Mouse (Mus musculus) fibroblast of lung, adult 2 months (primary cell): ENCODE data around the gene Cpsf6.

Source experiments
- DNase-seq: peaks from one replicate; pipeline ENCODE4 v3.0.0-alpha.2; 2011; ENCODE audit warnings: low read depth

The Cpsf6 gene

DNA sequence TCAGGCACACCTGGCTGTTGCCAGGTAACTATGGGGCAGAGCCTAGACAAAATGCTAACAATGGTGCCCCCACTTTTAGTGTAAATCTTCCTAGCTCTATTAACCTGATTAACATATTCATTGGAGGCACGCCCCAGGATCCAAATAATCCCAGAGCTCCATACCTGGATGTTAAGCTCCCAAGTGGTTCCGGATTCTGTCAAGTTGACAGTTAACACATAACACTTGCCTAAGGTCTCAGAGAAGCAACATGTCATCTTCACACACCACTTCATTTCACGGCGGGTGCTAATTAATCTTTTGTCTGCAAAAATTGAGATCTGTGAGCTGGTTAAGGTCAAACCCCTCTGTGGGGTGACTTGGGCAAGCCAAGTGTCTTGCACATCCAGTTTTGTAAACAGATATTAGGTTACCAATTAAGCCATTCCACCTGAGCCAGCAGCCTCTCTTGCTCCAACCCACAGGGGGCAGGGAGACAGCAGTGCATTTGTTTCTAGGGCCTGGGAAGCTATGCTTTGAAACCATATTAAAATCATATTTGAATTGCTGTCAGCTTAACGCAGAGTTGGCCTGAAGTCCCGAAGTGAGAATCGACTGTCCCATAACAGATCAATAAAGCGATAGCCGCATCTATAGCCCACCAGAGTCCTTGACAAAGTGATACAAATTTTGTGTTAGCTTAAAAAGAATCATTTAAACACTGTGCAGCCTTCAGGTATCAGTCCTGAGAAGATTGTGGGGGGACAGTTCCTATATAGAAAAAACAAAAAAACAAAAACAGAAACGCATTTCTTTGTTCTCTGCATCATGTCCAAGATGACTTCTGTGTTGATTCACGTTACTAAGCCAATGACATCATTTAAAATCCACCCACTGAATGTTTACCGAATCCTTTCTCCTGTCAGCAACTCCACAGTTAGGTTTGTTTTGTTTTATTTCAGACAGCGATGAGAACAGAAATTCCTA is 34.0 kb upstream of the Cpsf6 start:
- DNase-seq = no peak

DNA sequence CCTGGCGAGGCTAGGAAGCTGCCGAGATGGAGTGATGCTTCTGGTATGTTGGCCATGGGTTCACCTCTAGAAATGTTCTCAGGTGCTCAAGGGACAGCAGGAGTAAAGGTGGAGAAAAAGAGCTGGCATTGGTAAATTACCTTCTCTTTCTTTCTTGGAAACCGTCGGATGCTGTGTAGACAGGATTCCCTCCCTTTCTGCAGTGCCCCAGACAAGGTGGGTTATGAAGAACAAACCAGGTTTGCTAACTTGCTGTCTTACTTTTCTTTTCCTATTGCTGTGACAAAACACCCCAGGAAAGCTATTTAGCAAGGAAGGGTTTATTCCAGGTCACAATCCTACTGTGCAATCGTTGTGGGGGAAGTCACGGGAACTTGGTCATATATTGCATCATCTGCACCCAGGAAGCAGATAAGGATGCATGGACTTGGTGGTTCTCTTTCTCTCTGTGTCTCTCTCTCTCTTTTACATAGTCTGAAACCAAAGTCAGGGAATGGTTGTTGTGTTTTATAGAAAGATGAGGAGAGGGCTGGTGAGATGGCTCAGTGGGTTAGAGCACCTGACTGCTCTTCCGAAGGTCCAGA is 32.8 kb upstream of the Cpsf6 start:
- DNase-seq = no peak

DNA sequence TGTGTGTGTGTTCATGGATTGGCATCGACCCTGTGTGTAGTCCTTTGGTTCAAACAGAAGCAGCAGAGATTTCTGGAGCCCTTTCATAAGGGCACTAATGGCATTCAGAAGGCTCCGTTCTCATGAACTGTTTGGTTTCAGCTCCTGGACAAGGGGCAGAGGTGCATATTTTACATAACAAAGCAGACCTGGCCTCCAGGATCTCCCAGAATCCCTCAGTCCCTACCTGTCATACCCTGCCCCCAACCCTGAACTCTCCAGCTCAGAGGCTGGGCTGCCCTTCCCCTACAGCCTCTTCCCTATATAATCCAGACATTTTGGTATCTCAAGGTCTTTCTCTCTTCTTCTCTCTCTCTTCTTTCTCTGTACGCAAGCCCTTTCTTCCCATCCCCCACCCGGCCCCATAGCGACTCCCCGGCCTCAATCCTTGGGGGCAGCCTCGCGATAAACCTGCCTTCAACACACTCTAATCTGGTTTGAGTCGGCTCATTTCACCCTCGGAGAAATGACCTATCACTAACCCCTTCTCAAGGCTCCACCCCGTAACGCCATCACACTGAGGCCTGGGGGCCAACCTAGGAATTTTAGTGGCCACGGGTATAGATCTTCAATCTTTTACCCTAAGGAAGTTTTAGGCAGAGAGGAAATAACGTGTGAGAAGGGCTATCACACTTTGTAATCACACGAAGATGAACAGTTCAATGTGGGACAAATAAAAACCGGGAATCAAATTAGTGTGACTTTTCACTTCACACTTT is 32.1 kb upstream of the Cpsf6 start:
- no peak for DNase-seq

DNA sequence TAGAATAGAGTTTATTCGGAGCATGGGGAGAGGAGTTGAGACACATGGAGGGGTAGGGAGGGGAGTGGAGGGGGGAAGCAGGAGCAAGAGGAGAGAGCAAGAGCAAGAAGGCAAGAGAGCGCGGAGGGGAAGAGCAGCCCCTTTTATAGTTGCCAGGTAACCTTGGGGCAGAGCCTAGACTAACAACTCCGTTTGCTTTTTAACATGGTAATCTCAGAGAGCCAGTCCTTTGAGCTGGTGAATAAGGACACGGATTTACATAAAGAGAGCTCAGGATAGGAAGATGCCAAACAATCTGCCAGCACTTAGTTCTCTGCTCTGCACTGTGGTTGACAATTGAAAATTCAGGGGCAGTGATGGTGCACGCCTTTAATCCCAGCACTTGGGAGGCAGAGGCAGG is 31.3 kb upstream of the Cpsf6 start:
- DNase-seq = no peak

DNA sequence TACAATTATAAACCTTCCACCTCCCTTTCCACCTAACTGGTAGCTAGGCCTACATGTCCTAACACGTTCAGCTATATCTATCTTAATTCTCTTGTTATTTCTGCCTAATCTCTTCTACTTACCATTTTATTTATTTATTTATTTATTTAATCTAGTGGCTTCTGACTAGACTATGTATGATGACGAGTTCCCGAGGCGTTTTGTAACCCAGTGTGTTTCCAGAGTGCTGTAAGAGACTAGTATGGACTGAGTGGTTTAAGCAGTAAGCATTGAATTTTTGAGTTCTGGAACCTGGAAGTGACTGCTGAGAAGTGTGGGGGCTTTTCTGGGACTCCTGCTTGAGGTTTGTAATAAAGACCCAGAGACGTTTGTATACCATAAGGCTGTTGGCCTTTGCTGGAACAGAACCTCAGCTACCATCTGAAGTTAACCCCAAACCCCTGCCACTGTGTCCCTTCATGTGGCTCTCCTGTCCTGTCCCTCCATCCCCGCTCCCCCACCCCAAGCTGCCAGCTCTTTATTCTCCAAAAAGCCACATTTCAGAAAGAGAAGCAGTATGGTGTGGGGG is 30.8 kb upstream of the Cpsf6 start:
- DNase-seq = no peak

DNA sequence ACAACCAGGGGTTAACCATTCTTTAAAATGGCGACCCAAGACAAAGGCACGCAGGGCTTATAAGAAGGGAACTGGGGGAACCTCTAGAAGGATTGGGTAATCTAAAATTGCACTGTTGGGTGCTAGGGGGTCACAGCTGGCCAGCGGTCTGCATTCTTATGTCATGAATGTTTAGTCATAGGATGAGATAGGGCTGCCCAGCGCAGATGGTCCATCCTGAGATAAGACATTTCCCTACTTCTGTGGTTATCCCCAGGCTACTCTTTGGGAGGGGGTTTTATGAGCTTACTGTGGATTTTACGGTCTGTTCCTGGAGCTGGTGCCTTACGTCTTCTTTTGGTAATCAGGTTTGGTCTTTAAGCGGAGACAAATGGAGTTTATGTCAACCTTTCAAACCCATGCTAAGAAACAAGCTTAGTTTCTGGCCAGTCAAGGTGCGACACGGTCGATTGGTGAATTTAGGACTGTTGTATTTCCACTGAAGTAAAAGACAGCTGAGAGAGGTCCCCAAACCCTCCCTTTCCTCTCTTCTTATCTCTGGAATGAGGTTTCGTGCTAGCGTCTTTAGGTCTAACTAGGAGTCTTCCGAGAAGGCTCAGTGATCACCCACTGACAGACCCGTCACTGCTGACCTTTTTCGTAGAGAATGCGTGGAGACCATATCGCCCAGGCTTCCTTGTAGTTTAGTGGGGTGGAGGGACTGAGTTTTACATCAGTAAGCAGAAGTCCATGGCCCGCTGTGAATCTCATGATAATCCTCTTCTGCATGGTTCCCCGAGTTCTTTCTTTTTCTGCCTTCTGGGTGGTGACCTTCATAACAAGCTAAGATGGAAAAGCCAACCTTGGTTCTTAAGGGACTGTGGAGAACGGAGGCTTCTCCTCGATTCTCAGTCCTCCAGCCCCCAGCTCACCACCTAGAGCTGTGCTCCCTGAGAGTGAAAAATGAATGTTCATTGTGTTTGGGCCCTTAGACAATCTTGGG is 29.8 kb upstream of the Cpsf6 start:
- no peak for DNase-seq

DNA sequence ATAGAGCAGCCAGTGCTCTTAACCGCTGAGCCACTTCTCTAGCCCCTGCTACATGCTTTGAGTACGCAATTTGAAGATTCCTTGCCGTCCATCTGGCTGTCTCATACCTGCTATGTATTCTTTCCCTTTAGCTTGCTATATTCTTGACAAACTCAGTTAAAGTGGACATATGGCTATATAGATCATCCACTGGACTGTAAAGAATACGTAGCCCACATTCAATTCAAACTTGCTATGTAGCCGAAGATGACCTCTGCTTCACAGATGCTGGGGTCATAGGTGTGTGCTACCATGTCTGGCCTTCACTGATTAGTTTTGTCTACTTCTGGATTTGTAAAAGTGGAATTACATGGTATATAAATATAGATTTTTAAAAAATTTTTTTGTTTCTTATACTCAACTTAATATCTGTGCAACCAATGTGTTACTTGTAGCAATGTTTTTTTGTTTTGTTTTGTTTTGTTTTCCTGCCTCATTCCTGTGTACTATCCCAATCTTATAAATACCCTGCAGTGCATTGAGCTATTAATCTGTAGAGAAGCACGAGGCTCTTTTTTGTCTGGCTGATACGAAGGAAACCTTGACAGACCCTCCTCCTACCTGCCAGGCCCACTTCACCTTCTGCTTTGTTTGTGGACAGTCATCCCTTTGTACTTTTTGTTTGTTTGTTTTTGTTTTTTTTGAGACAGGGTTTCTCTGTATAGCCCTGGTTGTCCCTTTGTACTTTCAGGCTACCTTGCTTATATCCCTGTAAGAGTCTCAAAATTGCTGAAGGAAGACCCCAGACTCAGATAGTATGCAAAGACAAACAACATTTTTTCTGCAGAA is 28.9 kb upstream of the Cpsf6 start:
- DNase-seq = no peak

DNA sequence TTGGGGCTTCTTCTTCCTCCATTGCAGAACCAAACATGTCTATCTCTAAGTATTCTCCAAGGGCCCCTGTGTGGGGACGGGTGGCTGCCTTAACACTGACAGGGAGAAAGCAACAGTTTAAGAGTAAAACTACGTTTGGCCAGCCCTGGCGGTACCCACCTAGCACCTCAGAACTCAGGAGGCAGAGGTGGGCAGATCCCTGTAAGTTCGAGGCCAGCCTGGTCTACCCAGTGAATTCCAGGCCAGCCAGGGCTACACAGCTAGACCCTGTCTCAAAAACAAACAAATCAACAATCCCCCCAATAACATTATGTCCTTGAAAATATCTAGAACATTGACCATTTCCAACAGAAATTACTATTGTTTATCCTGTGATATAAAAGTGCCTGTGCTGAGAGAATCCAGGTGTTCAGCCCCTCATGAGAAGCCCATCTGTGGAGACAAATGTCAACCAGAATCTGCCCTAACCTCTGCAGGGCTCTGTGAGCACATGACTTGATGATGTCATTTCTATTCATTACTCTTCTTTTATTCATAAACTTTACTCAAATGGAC is 28.0 kb upstream of the Cpsf6 start:
- no peak for DNase-seq

DNA sequence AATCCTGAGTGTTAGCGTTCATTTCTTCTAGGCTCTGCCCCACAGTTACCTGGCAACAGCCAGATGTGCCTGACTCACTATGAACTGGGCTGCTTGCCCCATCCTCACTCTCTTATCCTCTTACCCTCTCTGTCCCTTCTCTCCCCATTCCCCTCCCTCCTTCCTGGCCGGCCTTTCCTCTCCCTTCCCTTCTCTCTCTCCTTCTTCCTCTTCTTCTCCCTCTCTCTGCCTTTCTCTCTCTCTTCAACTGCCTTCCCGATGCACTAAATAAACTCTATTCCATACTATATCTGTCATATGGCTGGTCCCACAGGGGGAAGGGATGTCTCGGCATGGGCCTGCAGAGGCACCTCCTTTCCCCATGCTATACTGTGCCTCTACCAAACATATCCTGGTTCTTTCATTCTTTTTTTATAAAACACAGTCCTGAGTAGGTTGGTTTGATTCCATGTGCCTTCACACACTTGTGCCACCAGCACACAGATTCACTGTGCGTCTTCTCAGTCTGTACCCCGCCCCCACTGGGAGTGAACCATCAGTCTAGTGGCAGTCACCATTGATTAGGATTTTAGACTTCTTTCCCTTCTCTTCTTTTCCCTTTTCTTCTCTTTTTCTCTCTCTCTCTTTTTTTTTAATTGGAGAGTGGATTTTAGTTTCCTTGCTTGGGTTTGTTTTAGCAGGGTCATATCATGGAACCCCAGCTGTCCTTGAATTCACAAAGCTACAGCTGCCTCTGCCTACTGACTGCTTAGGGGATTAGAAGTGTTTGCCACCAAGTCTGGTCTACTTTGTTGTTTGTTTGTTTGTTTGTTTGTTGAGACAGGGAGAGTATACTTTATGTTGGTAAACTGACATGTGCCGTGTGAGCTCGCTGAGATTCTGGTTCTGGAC is 27.3 kb upstream of the Cpsf6 start:
- no peak for DNase-seq

DNA sequence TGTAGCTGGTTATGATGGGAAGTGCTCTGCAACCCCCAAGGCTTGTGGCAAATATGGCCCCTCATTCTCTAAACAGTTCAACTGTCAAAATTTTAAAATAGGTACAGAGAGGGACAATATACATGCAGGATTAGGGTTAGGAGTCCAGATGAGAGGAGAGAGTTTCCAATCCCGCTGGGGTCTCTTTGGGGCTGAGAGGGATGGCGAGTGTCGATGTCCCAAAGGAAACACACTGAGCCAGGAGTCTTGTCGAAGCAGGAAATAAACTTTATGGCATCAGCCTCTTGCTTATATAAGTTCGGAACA is 26.4 kb upstream of the Cpsf6 start:
- DNase-seq = no peak

DNA sequence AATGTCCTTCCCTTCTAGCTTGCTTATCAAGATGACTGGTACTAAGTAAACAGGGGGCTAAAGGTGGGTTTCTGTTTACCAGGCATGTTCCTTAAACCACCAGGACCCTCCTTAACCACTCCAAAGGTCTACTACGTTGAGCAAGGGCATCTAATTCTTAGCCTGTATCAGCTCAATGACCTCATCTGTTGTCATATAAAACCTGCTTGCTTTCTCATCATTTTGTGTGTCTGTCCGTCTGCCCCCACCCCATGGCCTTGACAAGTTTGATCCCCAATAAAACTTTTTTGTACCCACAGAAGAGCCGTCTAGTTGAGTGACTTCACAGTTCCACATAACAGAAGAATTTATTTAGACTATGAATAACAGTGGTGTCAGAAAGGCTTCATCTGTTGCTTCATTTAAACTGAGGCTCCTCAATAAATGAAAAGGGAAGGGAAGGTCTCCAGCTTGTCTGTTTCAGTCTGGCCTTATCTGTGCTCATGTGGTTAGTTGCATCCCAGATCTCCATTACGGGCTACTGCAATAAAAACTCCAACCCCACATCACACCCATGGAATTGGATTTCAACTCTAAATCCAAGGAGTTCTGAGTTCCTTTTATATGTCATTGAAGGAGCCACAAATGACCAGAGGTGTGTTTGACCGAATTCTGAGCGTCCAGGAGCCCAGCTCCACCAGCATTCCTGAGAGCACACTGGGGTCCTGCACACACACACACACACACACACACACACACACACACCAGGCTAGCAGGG is 25.9 kb upstream of the Cpsf6 start:
- no peak for DNase-seq

DNA sequence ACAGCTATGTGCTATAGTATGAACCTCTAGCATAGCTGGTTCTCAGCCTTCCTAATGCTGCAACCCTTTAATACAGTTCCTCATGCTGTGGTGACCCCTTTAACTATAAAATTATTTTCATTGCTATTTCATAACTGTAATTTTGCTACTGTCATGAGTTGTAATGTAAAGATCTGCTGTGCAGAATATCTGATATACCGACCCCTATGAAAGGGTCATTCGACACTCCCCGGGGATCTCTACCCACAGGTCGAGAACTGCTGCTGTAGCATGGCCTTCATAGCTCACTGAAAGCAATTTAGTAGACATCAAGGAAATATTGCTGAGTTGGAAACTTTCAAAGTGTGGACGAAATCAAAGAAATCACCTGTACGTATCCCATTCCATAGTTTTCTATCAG is 24.6 kb upstream of the Cpsf6 start:
- DNase-seq = no peak

DNA sequence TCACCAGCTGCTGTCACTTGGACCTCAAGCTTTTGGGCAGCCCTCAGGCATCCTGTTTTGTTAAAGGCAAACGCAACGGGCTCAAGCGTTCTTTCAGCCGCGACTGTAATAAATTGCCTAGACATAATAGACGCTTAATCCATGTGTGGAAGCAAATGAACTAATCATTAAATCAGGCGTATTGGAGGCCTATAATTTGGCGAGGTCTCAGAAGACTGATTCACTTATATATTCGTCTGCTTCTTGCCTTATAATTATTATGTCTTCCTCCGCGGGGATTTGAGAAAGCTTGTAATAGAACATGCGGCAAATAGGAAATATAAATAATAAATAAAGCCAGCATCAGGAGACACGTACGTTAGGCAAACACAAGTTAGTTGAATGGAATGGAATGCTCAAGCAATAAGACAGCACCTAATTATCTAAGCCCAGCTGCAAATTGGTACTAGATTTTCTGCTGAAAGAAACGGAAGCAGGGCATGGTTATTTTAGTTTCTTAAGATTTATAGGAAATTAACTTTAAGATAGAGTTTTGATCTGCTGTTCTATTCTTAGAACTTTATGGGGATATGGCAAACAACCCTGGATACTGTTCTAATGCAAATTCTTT is 23.6 kb upstream of the Cpsf6 start:
- no peak for DNase-seq

DNA sequence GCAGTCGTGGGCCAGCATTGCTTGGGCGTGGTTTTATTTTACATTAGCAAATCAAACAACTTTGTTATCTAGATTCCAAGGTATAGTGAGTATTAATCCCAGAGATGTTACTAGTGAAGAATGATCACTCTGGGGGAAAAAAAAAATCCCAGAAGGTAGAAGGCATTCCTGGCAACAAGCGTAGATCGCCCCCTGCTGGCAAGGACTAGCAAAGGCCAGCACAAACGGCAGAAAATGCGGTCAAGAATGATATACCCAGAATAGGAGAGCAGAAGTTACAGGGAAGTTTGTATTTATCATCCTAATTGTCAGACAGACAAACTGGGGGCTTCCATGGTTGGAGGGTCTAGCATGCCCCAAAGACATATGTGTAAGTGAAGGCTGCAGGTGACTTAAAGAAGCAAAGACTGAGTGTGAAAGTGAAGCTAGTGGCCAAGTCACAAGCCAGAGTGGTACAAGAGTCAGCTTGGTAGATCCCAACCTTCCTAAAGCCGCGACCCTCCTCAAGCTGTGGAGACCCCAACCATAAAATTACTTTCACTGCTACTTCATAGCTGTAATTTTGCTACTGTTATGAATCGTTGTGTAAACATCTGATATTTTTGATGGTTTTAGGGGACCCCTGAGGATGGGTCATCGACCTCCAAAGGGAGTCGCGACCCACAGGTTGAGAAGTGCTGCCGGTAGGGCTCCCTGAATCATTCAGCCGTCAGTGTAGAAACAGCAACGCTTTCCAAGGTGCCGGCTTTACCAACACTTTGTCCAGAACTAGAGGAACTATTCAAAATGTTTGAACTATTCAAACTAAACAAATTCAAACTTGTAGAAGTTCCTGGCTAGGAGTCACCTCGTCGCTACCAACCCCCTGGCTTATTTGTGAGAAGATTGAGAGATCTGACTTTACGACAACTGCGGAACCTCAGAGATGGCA is 22.9 kb upstream of the Cpsf6 start:
- DNase-seq = no peak

DNA sequence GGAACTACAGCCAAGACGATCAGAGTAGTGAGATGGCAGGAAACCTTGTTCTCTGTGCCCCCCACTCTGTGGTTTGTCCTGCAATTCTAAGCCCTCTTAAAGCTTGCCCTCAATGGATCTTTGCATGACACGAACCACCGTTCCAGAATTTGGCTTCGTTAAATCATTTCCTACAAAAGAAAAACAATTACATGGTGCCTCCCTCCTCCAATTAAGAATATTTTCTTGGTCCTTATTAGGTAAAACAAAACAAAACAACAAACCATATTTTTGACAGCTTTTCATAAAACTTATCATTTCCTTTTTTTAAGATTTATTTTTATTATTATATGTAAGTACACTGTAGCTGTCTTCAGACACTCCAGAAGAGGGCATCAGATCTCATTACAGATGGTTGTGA is 21.5 kb upstream of the Cpsf6 start:
- DNase-seq = no peak

DNA sequence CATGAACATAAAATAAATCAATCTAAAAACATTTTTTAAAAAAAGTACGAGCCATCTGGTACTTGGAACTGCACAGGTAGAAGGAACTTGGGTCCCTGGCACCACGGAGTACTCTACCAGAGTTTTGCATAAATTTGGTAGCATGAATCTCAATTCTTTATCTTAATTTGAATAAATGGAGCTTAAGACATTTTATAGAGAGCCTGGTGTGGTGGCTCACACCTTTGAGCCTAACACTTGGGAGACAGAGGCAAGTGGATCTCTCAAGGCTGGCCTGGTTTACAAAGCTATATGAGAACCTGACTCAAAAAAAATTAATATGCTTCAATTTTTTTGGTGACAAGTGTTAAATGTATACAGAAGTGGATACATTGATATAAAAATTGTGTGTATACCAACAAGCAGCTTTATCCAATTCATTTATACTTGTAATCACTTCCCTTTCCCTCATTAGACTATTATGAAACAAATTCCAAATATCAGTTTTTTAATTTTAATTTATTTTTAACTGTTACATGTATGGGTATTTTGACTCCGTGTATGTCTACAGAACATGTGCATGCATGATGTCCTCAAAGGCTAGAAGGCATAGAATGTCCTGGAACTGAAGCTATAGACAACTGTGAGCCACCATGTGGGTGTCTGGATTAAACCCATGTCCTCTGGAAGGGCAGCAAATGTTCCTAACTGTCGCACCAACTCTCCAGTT is 20.6 kb upstream of the Cpsf6 start:
- DNase-seq = no peak
